Mouse (Mus musculus): Measurements from ENCODE around the gene Zpr1. TPM values are rescaled to one million over a fixed set of nuclear protein-coding genes. Genes with fewer than 3 reads are reported as not detected.
A peak's percentile ranks its signal among the peaks of the same experiment; 100 is the strongest.

The Zpr1 gene
- total RNA-seq, 4 experiments from 2014 or later = 38.6 to 52.6 (median 42.0) TPM

GRCm38 (mm10) chr9:46328572-46329249 is 55.8 kb downstream of the Zpr1 start:
- peak in 1 of 2 experiments; percentile 74 for DNase-seq (ENCODE audit: low spot score in 2 of 2)

GRCm38 (mm10) chr9:46329250-46329648 is 56.4 kb downstream of the Zpr1 start:
- no peak for DNase-seq (ENCODE audit: low spot score in 2 of 2)

- DNase-seq (ENCODE audit: low spot score in 2 of 2) = no peak
Measured at GRCm38 (mm10) chr9:46329801-46330585, 57.1 kb downstream of the Zpr1 start.

GRCm38 (mm10) chr9:46330586-46330895 is 57.7 kb downstream of the Zpr1 start:
- DNase-seq (ENCODE audit: low spot score in 2 of 2) = no peak

- no peak for DNase-seq (ENCODE audit: low spot score in 2 of 2)
Measured at GRCm38 (mm10) chr9:46331301-46331700, 58.4 kb downstream of the Zpr1 start.

Other genes starting within 250 kb of the Zpr1 start
- gene Apoa1, start 44.5 kb upstream of the Zpr1 start, total RNA-seq (2022) = under 1 TPM in 3 of 4 experiments, not detected in 1; 0.38 to 0.47 (median 0.41) TPM
- gene Apoc3, start 37.4 kb upstream of the Zpr1 start, total RNA-seq (2022) = 1 to 10 TPM in 1 of 4 experiments, under 1 TPM in 1, not detected in 2; 0.86 to 2.0 TPM
- gene Apoa4, start 32.4 kb upstream of the Zpr1 start, total RNA-seq (2022) = not detected
- gene Apoa5, start 4.4 kb upstream of the Zpr1 start, total RNA-seq (2022) = not detected
- 10 to 100 TPM in 2 of 4 experiments, 1 to 10 TPM in 2; 9.3 to 12.7 (median 11.0) TPM for gene Bud13, start 9.9 kb downstream of the Zpr1 start, total RNA-seq (2022)
- under 1 TPM in 1 of 4 experiments, not detected in 3; 0.31 TPM for gene 4931429L15Rik, start 46.9 kb downstream of the Zpr1 start, total RNA-seq (2022)

Data from layer of hippocampus, adult 8-10 months (tissue).